Mouse (Mus musculus): ENCODE data around the gene A130010J15Rik. TPM values are rescaled to one million over a fixed set of nuclear protein-coding genes. Genes with fewer than 3 reads are reported as not detected.

A130010J15Rik gene
- polyA plus RNA-seq (2017; shearing (Covaris generic)), result 9.8 TPM

DNA sequence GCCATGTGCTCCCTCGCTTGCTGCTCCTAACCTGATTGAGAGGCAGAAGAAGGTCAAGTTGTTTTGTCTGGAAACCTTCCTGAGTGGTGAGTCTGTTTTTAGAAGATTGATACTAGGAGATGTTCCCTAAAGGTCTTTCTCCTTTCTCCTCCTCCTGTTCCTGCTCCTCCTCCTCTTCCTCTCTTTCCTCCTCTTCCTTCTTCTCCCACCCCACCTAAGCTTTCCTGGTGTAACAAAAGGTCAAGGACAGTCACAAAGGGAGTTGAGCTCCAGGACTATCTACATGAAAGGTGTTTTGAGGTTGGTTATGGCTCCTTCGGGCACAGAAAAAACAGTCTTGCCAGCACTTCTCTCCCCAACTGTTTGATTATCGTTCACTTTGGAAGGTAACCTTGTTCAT lies at the start of gene A130010J15Rik:
Gene A130010J15Rik (plus strand): TSS at position 301 of the 400 bp plus-strand sequence.

DNA sequence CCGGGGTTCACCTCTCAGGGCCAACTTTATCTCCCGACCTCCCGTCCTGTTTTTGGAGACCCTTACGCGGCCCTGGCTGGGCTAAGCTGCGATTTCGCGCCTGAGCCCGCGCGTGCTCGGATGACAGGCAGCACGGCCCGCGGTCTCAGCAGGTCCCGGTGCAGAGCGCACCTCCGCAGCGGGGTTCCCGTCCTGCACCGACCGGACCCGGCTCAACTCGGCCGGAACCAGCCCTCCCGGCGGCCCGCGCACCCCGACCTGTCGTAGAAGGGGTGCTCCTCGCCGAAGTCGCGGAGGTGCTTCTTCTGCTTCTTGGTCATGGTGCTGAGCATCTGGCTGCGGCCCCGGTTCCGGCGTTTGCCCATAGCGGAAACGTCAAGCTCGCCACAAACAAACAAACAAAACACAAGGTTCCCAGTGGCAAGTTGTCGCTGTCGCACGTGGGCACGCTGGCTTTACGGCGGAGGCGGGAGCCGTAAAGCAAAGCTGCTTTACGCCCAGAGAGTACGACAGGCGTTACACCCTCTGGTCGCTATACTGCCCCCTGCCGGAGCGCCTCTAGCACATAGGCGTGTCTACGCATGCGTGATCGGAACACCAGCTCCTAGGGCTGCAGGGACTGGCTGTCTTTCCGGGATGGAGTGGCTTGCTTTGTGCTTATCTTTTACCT lies 37.9 kb upstream of the A130010J15Rik start, which contains the start of gene Diexf:
Gene Diexf (minus strand): TSS at position 487 of the 670 bp plus-strand sequence.

GRCm38 (mm10) chr1:193152872-193153271 lies 15.0 kb upstream of the A130010J15Rik start, which contains the start of gene Irf6:
Gene Irf6, plus strand, starts transcription at chr1:193153111.

GRCm38 (mm10) chr1:193201383-193201778 lies 33.5 kb downstream of the A130010J15Rik start, which contains the start of gene Traf3ip3:
Gene Traf3ip3, minus strand, starts transcription at chr1:193201703.

DNA sequence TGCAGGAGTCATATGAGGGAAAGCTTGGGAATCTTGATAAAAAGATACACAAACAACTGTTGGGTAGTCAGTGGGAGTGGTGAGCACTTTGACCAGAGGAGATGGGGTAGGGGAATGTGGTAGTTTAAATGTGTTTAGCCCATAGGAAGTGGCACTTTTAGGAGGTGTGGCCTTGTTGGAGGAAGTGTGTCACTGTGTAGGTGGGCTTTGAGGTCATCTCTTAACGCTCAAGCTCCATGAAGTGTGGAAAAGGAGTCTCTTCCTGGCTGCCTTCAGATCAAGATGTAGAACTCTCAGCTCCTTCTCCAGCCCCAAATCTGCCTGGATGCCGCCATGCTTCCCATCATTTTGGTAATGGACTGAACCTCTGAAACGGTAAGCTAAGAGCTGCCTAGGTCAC lies 39.7 kb downstream of the A130010J15Rik start, which contains the start of gene Lamb3:
Gene Lamb3 (plus strand): TSS at position 197 of the 400 bp plus-strand sequence.

Other genes starting within 250 kb of the A130010J15Rik start
- 0.19 TPM for gene Syt14, start 132.3 kb upstream of the A130010J15Rik start, polyA plus RNA-seq (2017; shearing (Covaris generic))
- 5.2 TPM for gene Diexf, start 37.8 kb upstream of the A130010J15Rik start, polyA plus RNA-seq (2017; shearing (Covaris generic))
- gene Irf6, start 14.9 kb upstream of the A130010J15Rik start, polyA plus RNA-seq (2017; shearing (Covaris generic)), result 21.7 TPM
- gene Traf3ip3, start 33.7 kb downstream of the A130010J15Rik start, polyA plus RNA-seq (2017; shearing (Covaris generic)), result 602 TPM
- 23.9 TPM for gene Lamb3, start 39.7 kb downstream of the A130010J15Rik start, polyA plus RNA-seq (2017; shearing (Covaris generic))
- 139 TPM for gene Hsd11b1, start 96.0 kb downstream of the A130010J15Rik start, polyA plus RNA-seq (2017; shearing (Covaris generic))
- 7.9 TPM for gene G0s2, start 105.2 kb downstream of the A130010J15Rik start, polyA plus RNA-seq (2017; shearing (Covaris generic))
- gene Camk1g, start 202.3 kb downstream of the A130010J15Rik start, polyA plus RNA-seq (2017; shearing (Covaris generic)), result not detected

Measured in CD4-positive, CD25-positive, alpha-beta regulatory T cell (primary cell).